Mouse (Mus musculus): Measurements from ENCODE around the gene Acot2.
"Not testable (repeated sequence)": the region's sequence is repeated elsewhere in the genome, so short reads cannot be mapped to it uniquely, and the experiment has no call there.

- TF ChIP-seq CTCF (IDR thresholded peaks at IDR 0.05; ENCODE audit: extremely low read depth, insufficient read depth, insufficient read length, insufficient replicate concordance); POLR2A (IDR thresholded peaks at IDR 0.05; ENCODE audit: low read depth, low read length): not testable (repeated sequence)
Measured at GRCm38 (mm10) chr12:84033302-84033701, 45.6 kb downstream of the Acot2 start.

Data from spleen, adult 2 months (tissue).